ENCODE assay signal across 7 mouse cellular contexts in genomic region chr2:147085072-147085870, GRCm38 (mm10). TPM values are rescaled to one million over a fixed set of nuclear protein-coding genes. Genes with fewer than 3 reads are reported as not detected.
DNase-seq lines count a peak whose midpoint lies in the region; ATAC-seq lines count a peak whose summit lies in the region.

Nkx2-4 (minus strand) TSS chr2:147085445.

- H3K27me3 ChIP-seq in forebrain, embryonic 10.5 days (ENCODE audit: poor library complexity, severe bottlenecking): peaks cover 100% of the 10 kb centered on the region
- peaks cover 50% of the 10 kb centered on the region for H3K27me3 ChIP-seq in intestine, embryonic 15.5 days (replicated peaks)
- peaks cover 81% of the 10 kb centered on the region for H3K27me3 ChIP-seq in midbrain, embryonic 13.5 days

- DNase-seq in thymus, postnatal 36 days: peak; percentile 4 to 9
- no peak for DNase-seq in thymus, postnatal 25 days
- DNase-seq in forebrain, embryonic 10.5 days (ENCODE audit: extremely low spot score, low spot score): peak; percentile 36
- no peak for DNase-seq in cerebellum, adult 9-10 months

- no peaks in the 10 kb centered on the region for H3K9me3 ChIP-seq in forebrain, embryonic 10.5 days
- no peaks in the 10 kb centered on the region for H3K9me3 ChIP-seq in intestine, embryonic 15.5 days
- no peaks in the 10 kb centered on the region for H3K9me3 ChIP-seq in midbrain, embryonic 13.5 days

- no peaks in the 10 kb centered on the region for H3K36me3 ChIP-seq in forebrain, embryonic 10.5 days (replicated peaks)
- H3K36me3 ChIP-seq in intestine, embryonic 15.5 days: no peaks in the 10 kb centered on the region
- no peaks in the 10 kb centered on the region for H3K36me3 ChIP-seq in midbrain, embryonic 13.5 days

- peaks cover 27% of the 10 kb centered on the region for H3K4me1 ChIP-seq in forebrain, embryonic 10.5 days
- H3K4me1 ChIP-seq in intestine, embryonic 15.5 days (replicated peaks): peaks cover 19% of the 10 kb centered on the region
- peaks cover 16% of the 10 kb centered on the region for H3K4me1 ChIP-seq in midbrain, embryonic 13.5 days (replicated peaks)

- peak within 1 kb of the TSS; percentile 80 for H3K4me2 ChIP-seq in intestine, embryonic 15.5 days (replicated peaks)
- peak within 1 kb of the TSS; percentile 50 for H3K4me2 ChIP-seq in midbrain, embryonic 13.5 days (replicated peaks)

- peak within 1 kb of the TSS; percentile 41 for H3K4me3 ChIP-seq in forebrain, embryonic 10.5 days
- H3K4me3 ChIP-seq in intestine, embryonic 15.5 days (replicated peaks): peak within 1 kb of the TSS; percentile 43
- peak within 1 kb of the TSS; percentile 40 for H3K4me3 ChIP-seq in midbrain, embryonic 13.5 days (replicated peaks)

- H3K27ac ChIP-seq in forebrain, embryonic 10.5 days: peak within 1 kb of the TSS; percentile 62
- H3K27ac ChIP-seq in intestine, embryonic 15.5 days: no peak within 1 kb of the TSS
- H3K27ac ChIP-seq in midbrain, embryonic 13.5 days: peak within 1 kb of the TSS; percentile 70

- WGBS in forebrain, embryonic 10.5 days: under 1% methylated on average over 81 of the region's 82 CpGs
- under 1% methylated on average over 81 of the region's 82 CpGs for WGBS in intestine, embryonic 15.5 days
- WGBS in midbrain, embryonic 13.5 days: under 1% methylated on average over 79 of the region's 82 CpGs

- ATAC-seq in intestine, embryonic 15.5 days: peak; percentile 44
- ATAC-seq in midbrain, embryonic 13.5 days: peak; percentile 49
- no peak for ATAC-seq in erythroblast, adult 5-6 weeks (replicated peaks; ENCODE audit: low FRiP score, poor library complexity, severe bottlenecking)

- H3K9ac ChIP-seq in intestine, embryonic 15.5 days: no peak within 1 kb of the TSS
- H3K9ac ChIP-seq in midbrain, embryonic 13.5 days (replicated peaks): peak within 1 kb of the TSS; percentile 62

RNA-seq across cellular contexts. Expression of gene Nkx2-4, which starts in this region (rescaled TPM):
- 0.10 and 0.28 TPM in 2 replicates for polyA plus RNA-seq in forebrain, embryonic 10.5 days (2016; fragmentation: Nextera tagmentation; extraction: Ambion mirVana)
- not detected in 2 replicates for polyA plus RNA-seq in intestine, embryonic 15.5 days (2015; fragmentation: Nextera tagmentation; extraction: Ambion mirVana)
- 0.77 and 1.7 TPM in 2 replicates for polyA plus RNA-seq in midbrain, embryonic 13.5 days (2015; fragmentation: Nextera tagmentation; extraction: Ambion mirVana)
- not detected in 2 replicates for total RNA-seq in erythroblast, adult 5-6 weeks (2015; ENCODE audit: low replicate concordance)
- not detected in 2 replicates for total RNA-seq in erythroblast, adult 5-6 weeks (2017; ENCODE audit: low replicate concordance)

Comparison
In these comparisons a context has a peak if more than half of its experiments do, and no peak if none do; other contexts are left out.
1. DNase-seq: peak in thymus, postnatal 36 days (2 of 2); none in thymus, postnatal 25 days (single experiment) and cerebellum, adult 9-10 months (single experiment).
2. Peak in DNase-seq, H3K4me3 ChIP-seq and H3K27ac ChIP-seq in forebrain, embryonic 10.5 days; RNA of the gene not detected or under 1 TPM.
3. Peak in ATAC-seq, H3K4me3 ChIP-seq and H3K4me2 ChIP-seq in intestine, embryonic 15.5 days; RNA of the gene not detected or under 1 TPM.
4. Peak in every context shown above with its lines, with median percentiles within 50 percentile points of each other: H3K4me3 ChIP-seq.